Mouse (Mus musculus) lung, postnatal 0 days (tissue): ENCODE measurements at regions not wholly inside any gene's neighbourhood (a gene's known extent, or its start where the extent isn't known, plus 50 kb on each side); places are given as distances from the start of the nearest gene placed in this dataset.
A peak's percentile ranks its signal among the peaks of the same experiment; 100 is the strongest.

ENCODE experiments used
- ATAC-seq: fragments of 200-750 bp; cut with Nextera tagmentation; 2 replicates; pipeline ENCODE4 v1.8.0; 2017; ENCODE audit warnings: moderate library complexity
- DNase-seq: peaks from one replicate; pipeline ENCODE4 v3.0.0-alpha.2; 2016; ENCODE audit warnings: low spot score
- H3K27ac ChIP-seq: fragments of 300-500 bp; sonication (generic); 2 replicates; pipeline ENCODE4 v1.5.1; 2014; ENCODE audit warnings: antibody characterized with exemption, mild to moderate bottlenecking, low read length, mixed read lengths
- H3K27me3 ChIP-seq: fragments of 300-500 bp; sonication (generic); replicated peaks from 2 replicates; pipeline ENCODE4 v1.6.1; 2014; ENCODE audit warnings: low read length, mixed read lengths; ENCODE audit not compliant: insufficient read depth
- H3K36me3 ChIP-seq: fragments of 300-500 bp; sonication (generic); 2 replicates; pipeline ENCODE4 v1.6.1; 2014; ENCODE audit warnings: low read length, mixed read lengths; ENCODE audit not compliant: insufficient read depth
- H3K4me1 ChIP-seq: fragments of 300-500 bp; sonication (generic); 2 replicates; pipeline ENCODE4 v1.6.1; 2014; ENCODE audit warnings: antibody characterized with exemption, low read depth, low read length, mixed read lengths; ENCODE audit not compliant: insufficient read depth
- H3K4me2 ChIP-seq: fragments of 300-500 bp; sonication (generic); replicated peaks from 2 replicates; pipeline ENCODE4 v1.6.1; 2014; ENCODE audit warnings: low read depth, mild to moderate bottlenecking, low read length, moderate library complexity, mixed read lengths
- H3K4me3 ChIP-seq: fragments of 300-500 bp; sonication (generic); 2 replicates; pipeline ENCODE4 v1.5.1; 2014; ENCODE audit warnings: low read depth, low read length
- H3K9ac ChIP-seq: fragments of 300-500 bp; sonication (generic); replicated peaks from 2 replicates; pipeline ENCODE4 v1.6.1; 2014; ENCODE audit warnings: low read depth, mild to moderate bottlenecking
- H3K9me3 ChIP-seq: fragments of 300-500 bp; sonication (generic); 2 replicates; pipeline ENCODE4 v1.6.1; 2016; ENCODE audit warnings: low read length, mixed read lengths
- CTCF ChIP-seq: IDR thresholded peaks from 2 replicates; pipeline ENCODE4 v1.5.1; 2016; ENCODE audit warnings: antibody characterized with exemption, mild to moderate bottlenecking
- EP300 ChIP-seq: IDR thresholded peaks from 2 replicates; pipeline ENCODE4 v1.6.1; 2016; ENCODE audit warnings: antibody characterized with exemption, mild to moderate bottlenecking, control low read depth
- WGBS: fragments of 180-500 bp; shearing (Covaris S2); extraction: QIAGEN DNeasy Blood & Tissue Kit; methylation state at CpG from one replicate; pipeline ENCODE4 v1.1.7; 2014; 5-methylcytosine and 5-hydroxymethylcytosine counted together

- 79% methylated on average over 4 of the region's 4 CpGs for WGBS
- DNase-seq (no peak), ATAC-seq (no peak)
- Histone ChIP-seq H3K4me3 (no peak overlapping the region), H3K9me3 (no peaks in the 10 kb centered on the region), H3K36me3 (no peaks in the 10 kb centered on the region), H3K27me3 (no peaks in the 10 kb centered on the region), H3K4me1 (no peaks in the 10 kb centered on the region), H3K9ac (no peak overlapping the region), H3K4me2 (no peak overlapping the region), H3K27ac (no peak overlapping the region)
- TF ChIP-seq CTCF = no peak
- no peak for TF ChIP-seq EP300
Measured at GRCm38 (mm10) chr9:88049792-88050191, 277.2 kb upstream of the Nt5e start.

- DNase-seq = peak; percentile 66
- H3K27me3 ChIP-seq = no peaks in the 10 kb centered on the region
- H3K9ac ChIP-seq = no peak overlapping the region
- ATAC-seq = peak; percentile 65
- H3K27ac ChIP-seq = no peak overlapping the region
- H3K36me3 ChIP-seq = no peaks in the 10 kb centered on the region
- H3K9me3 ChIP-seq = no peaks in the 10 kb centered on the region
- H3K4me1 ChIP-seq = peaks cover 5% of the 10 kb centered on the region; the same call in 1 of the 2 replicates
- TF ChIP-seq CTCF (no peak), EP300 (no peak)
- H3K4me3 ChIP-seq = no peak overlapping the region
- H3K4me2 ChIP-seq = no peak overlapping the region
- WGBS = 36% methylated on average over 4 of the region's 4 CpGs
Measured at GRCm38 (mm10) chr9:88058551-88058950, 268.4 kb upstream of the Nt5e start.

- no peaks in the 10 kb centered on the region for H3K27me3 ChIP-seq
- 48% methylated on average over 3 of the region's 3 CpGs for WGBS
- peaks cover 5% of the 10 kb centered on the region; the same call in 1 of the 2 replicates for H3K4me1 ChIP-seq
- no peak overlapping the region for H3K4me2 ChIP-seq
- no peak for DNase-seq
- TF ChIP-seq EP300 (no peak), CTCF (no peak)
- H3K4me3 ChIP-seq = no peak overlapping the region
- H3K27ac ChIP-seq = no peak overlapping the region
- H3K9me3 ChIP-seq = no peaks in the 10 kb centered on the region
- peak; percentile 48 for ATAC-seq
- H3K36me3 ChIP-seq = no peaks in the 10 kb centered on the region
- H3K9ac ChIP-seq = no peak overlapping the region
Measured at GRCm38 (mm10) chr9:88059005-88059404, 268.0 kb upstream of the Nt5e start.

- DNase-seq (no peak), ATAC-seq (no peak)
- TF ChIP-seq EP300 (no peak), CTCF (no peak)
- 61% methylated on average over 3 of the region's 3 CpGs for WGBS
- Histone ChIP-seq H3K9ac (no peak overlapping the region), H3K27me3 (no peaks in the 10 kb centered on the region), H3K4me3 (no peak overlapping the region), H3K4me2 (no peak overlapping the region), H3K36me3 (no peaks in the 10 kb centered on the region), H3K4me1 (peaks cover 2% of the 10 kb centered on the region; the same call in 1 of the 2 replicates), H3K9me3 (no peaks in the 10 kb centered on the region), H3K27ac (no peak overlapping the region)
Measured at GRCm38 (mm10) chr9:88063973-88064676, 262.9 kb upstream of the Nt5e start.

- H3K27me3 ChIP-seq = no peaks in the 10 kb centered on the region
- ATAC-seq = no peak
- 67% methylated on average over 4 of the region's 4 CpGs for WGBS
Measured at GRCm38 (mm10) chr9:88065057-88065456, 261.9 kb upstream of the Nt5e start.

GRCm38 (mm10) chr9:88065777-88066176, 261.2 kb upstream of the Nt5e start:
- no peaks in the 10 kb centered on the region for H3K36me3 ChIP-seq
- no peak for TF ChIP-seq CTCF
- no peak for TF ChIP-seq EP300
- no peaks in the 10 kb centered on the region for H3K9me3 ChIP-seq
- no peaks in the 10 kb centered on the region for H3K4me1 ChIP-seq
- no peaks in the 10 kb centered on the region for H3K27me3 ChIP-seq
- no peak overlapping the region for H3K9ac ChIP-seq
- ATAC-seq (no peak), DNase-seq (no peak)
- H3K4me3 ChIP-seq = no peak overlapping the region
- no peak overlapping the region for H3K27ac ChIP-seq
- WGBS = 57% methylated on average over 7 of the region's 7 CpGs
- H3K4me2 ChIP-seq = no peak overlapping the region

More at GRCm38 (mm10) chr9:88065057-88065456, 261.9 kb upstream of the Nt5e start:
- Histone ChIP-seq H3K9ac (no peak overlapping the region), H3K9me3 (no peaks in the 10 kb centered on the region), H3K4me3 (no peak overlapping the region), H3K4me1 (no peaks in the 10 kb centered on the region), H3K36me3 (no peaks in the 10 kb centered on the region), H3K27ac (no peak overlapping the region), H3K4me2 (no peak overlapping the region)
- TF ChIP-seq CTCF = no peak
- no peak for TF ChIP-seq EP300
- DNase-seq = no peak
